Mouse (Mus musculus) CH12.LX (cell line): ENCODE data around the gene Rps6ka2.

Experiments
- CTCF ChIP-seq, 2 experiments: IDR thresholded peaks in 1 of 2; conservative IDR thresholded peaks in 1 of 2; 2 replicates each; pipeline ENCODE4 v1.5.1; 2011 to 2012; ENCODE audit warnings: low read depth in 2 of 2, low read length in 2 of 2, improper control_type of control experiment in 1 of 2, inconsistent platforms in 1 of 2, mild to moderate bottlenecking in 1 of 2, moderate library complexity in 1 of 2
- HCFC1 ChIP-seq: IDR thresholded peaks from 2 replicates; pipeline ENCODE4 v1.6.1; 2012; ENCODE audit warnings: low read depth, mild to moderate bottlenecking, inconsistent platforms, low read length, improper control_type of control experiment
- IRF4 ChIP-seq: IDR thresholded peaks from 2 replicates; pipeline ENCODE4 v1.6.1; 2014; ENCODE audit warnings: low read depth, mild to moderate bottlenecking, inconsistent platforms, low read length, improper control_type of control experiment
- KAT2A ChIP-seq: IDR thresholded peaks from 2 replicates; pipeline ENCODE4 v1.6.1; 2012; ENCODE audit warnings: low read length, improper control_type of control experiment, inconsistent platforms; ENCODE audit not compliant: insufficient replicate concordance
- MAFK ChIP-seq: IDR thresholded peaks from 2 replicates; pipeline ENCODE4 v1.6.1; 2011; ENCODE audit warnings: low read length, improper control_type of control experiment; ENCODE audit not compliant: insufficient replicate concordance
- NELFE ChIP-seq: IDR thresholded peaks from 2 replicates; pipeline ENCODE4 v1.6.1; 2011; ENCODE audit warnings: low read depth, low read length, improper control_type of control experiment
- POLR2A ChIP-seq: IDR thresholded peaks from 2 replicates; pipeline ENCODE4 v1.6.1; 2011; ENCODE audit warnings: low read depth, mild to moderate bottlenecking, improper control_type of control experiment, low read length

- TF ChIP-seq MAFK, result no peak
- no peak for TF ChIP-seq CTCF (conservative IDR thresholded peaks at IDR 0.05 in 1 of 2, IDR thresholded peaks at IDR 0.05 in 1 of 2; ENCODE audit: low read depth in 2 of 2, low read length in 2 of 2)
- no peak for TF ChIP-seq HCFC1
- TF ChIP-seq KAT2A, result no peak
- no peak for TF ChIP-seq POLR2A
- TF ChIP-seq IRF4, result no peak
- no peak for TF ChIP-seq NELFE
These were observed 24.4 kb downstream of the Rps6ka2 start for GRCm38 (mm10) chr17:7194140-7194840.
